Mouse (Mus musculus): ENCODE measurements around the gene Rapgefl1. TPM values are rescaled to one million over a fixed set of nuclear protein-coding genes. Genes with fewer than 3 reads are reported as not detected.

Gene Rapgefl1
- 0.75 and 1.0 TPM in 2 replicates for polyA plus RNA-seq (2012)

DNA sequence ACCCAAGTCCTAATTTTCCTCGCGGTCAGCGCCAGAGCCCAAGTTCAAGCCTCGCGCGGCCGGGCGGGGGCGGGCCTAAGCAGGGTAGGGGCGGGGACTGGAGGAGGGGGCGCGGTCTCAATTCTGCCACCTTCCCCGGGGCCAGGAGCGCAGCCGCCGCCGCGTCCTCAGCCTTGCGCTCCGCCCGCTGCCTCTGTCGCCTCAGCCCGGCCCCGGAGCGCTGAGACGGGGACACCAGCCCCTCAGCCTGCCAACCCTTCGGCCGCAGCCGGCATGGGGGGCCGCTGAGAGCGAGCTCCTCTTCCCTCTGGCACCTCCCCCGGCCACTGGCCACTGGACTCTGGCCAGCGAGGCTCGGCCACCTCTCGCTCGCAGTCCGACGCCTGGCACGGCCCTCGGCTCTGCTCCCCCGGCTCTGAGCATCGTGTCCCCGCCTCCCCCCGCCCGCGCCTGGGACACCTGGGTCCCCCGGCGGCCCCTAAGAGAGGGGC is at the start of gene Rapgefl1:
TSS of gene Rapgefl1 (plus strand) at position 135 of the 491 bp plus-strand sequence.

DNA sequence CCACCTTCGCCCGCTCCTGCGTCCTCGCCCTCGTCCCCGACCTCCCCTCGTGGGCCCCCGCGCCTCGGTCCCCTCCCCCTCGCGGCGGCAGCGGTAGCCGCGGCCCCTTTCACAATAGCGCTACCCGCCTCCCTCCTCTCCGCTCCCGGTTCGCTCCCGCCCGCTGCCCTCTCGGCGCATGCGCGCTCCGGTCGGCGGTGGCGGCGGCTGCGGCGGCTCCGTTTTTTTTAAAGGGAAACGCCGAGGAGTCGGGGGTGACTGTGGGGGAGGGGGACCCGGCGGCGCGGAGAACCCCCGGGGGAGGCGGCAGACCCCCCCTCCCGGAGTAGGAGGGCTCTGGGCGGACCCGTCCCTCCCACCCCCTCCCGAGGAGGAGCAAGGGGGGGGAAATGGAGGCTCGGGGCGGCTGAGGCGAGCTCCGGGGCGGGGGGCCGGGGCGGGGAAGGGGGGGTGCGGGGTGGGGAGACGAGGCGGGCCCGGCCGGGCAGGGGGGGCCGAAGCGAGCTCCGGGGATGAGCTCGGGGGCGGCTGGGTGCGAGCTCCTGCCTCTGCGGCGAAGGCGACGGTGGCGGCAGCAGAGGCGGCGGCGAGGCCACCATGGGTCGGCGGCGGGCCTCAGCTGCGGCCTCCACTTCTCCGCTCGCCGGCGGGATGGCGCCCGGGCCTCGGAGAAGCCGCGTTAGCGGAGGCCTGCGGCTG is 41.4 kb upstream of the Rapgefl1 start, which contains the start of gene Msl1:
TSS of gene Msl1 (plus strand) at position 502 of the 699 bp plus-strand sequence.

DNA sequence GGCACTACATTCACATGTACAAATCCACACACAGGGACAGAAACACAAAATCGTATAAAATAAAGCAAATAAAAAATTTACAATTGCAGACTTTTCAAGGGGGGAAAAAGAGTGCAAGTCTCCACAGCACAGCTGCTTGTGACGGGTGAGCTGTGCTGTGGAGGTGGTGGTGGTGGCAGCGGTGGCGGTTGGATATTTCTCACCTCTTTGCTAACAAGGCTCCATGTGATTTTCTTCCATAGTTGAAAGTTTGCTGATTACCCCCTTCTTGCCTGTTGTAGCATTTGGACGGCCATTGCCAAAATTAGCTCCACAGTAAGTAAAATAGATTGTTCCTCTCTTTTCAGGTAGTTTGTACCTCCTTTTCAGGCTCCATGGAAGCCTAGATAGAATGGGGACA is 32.0 kb upstream of the Rapgefl1 start, which contains the start of gene Casc3:
TSS of gene Casc3 (plus strand) at position 301 of the 400 bp plus-strand sequence.

DNA sequence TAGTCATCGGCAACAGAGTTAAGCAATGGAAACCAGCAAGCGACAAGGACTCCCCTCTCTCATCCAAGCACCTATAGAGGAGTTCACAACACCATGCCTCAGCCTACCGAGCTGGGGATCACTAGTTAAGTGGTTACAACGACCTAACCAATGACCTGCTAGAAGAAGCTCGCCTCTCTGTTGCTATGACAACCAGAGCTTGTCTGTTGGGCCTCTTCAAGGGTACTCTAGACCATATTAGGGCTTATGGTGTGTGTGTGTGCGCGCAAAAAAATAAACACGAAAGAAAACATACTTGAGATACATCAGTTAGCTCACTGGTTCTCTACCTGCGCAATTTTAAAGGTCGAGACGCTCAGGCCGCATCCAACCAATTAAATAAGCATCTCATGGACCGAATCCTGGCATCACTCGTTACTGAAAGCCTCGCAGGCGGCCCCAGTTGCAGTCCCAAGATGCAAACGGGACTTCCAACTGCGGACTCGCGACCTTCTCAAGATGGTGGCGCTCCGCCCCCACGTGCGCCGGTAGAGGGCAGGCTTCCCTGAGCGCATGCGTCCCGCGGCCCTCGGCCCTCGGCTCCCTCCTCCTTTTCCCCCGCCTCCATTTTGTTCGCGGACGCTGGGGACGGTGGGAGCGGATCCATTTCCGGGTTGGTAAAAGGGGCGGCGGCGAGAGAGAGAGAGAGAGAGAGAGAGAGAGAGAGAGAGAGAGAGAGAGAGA is 26.6 kb downstream of the Rapgefl1 start, which contains the start of gene Wipf2:
TSS of gene Wipf2 (plus strand) at position 611 of the 723 bp plus-strand sequence.

Other genes starting within 250 kb of the Rapgefl1 start
- gene Ormdl3, start 249.4 kb upstream of the Rapgefl1 start, polyA plus RNA-seq (2012) = 22.3 and 28.1 TPM in 2 replicates
- gene Lrrc3c, start 238.5 kb upstream of the Rapgefl1 start, polyA plus RNA-seq (2012) = 0.12 TPM in 1 of 2 replicates, not detected in the other
- gene Gm12355, start 211.1 kb upstream of the Rapgefl1 start, polyA plus RNA-seq (2012) = not detected in 2 replicates
- gene Gsdma3, start 210.4 kb upstream of the Rapgefl1 start, polyA plus RNA-seq (2012) = not detected in 2 replicates
- not detected in 2 replicates for gene Gsdma2, start 190.0 kb upstream of the Rapgefl1 start, polyA plus RNA-seq (2012)
- gene Gsdma, start 172.4 kb upstream of the Rapgefl1 start, polyA plus RNA-seq (2012) = 0.05 TPM in 1 of 2 replicates, not detected in the other
- gene Psmd3, start 154.2 kb upstream of the Rapgefl1 start, polyA plus RNA-seq (2012) = 145 and 178 TPM in 2 replicates
- gene Csf3, start 135.5 kb upstream of the Rapgefl1 start, polyA plus RNA-seq (2012) = 0.08 and 0.45 TPM in 2 replicates
- gene Med24, start 107.3 kb upstream of the Rapgefl1 start, polyA plus RNA-seq (2012) = 92.5 and 107 TPM in 2 replicates
- gene Thra, start 96.1 kb upstream of the Rapgefl1 start, polyA plus RNA-seq (2012) = 76.8 and 81.3 TPM in 2 replicates
- gene Nr1d1, start 61.5 kb upstream of the Rapgefl1 start, polyA plus RNA-seq (2012) = 6.6 and 10.2 TPM in 2 replicates
- gene Msl1, start 41.3 kb upstream of the Rapgefl1 start, polyA plus RNA-seq (2012) = 72.9 and 73.6 TPM in 2 replicates
- gene Casc3, start 31.9 kb upstream of the Rapgefl1 start, polyA plus RNA-seq (2012) = 35.5 and 41.4 TPM in 2 replicates
- gene Wipf2, start 26.9 kb downstream of the Rapgefl1 start, polyA plus RNA-seq (2012) = 24.6 and 26.7 TPM in 2 replicates
- 2.5 and 3.2 TPM in 2 replicates for gene Cdc6, start 71.0 kb downstream of the Rapgefl1 start, polyA plus RNA-seq (2012)
- 63.7 and 64.3 TPM in 2 replicates for gene Rara, start 91.0 kb downstream of the Rapgefl1 start, polyA plus RNA-seq (2012)
- 0.11 TPM in 1 of 2 replicates, not detected in the other for gene Gjd3, start 146.2 kb downstream of the Rapgefl1 start, polyA plus RNA-seq (2012)
- 17.4 and 24.1 TPM in 2 replicates for gene Top2a, start 187.4 kb downstream of the Rapgefl1 start, polyA plus RNA-seq (2012)
- 1,080 and 1,224 TPM in 2 replicates for gene Igfbp4, start 204.5 kb downstream of the Rapgefl1 start, polyA plus RNA-seq (2012)

Measured in megakaryocyte-erythroid progenitor cell, adult 5 weeks (primary cell).